Mouse (Mus musculus) regulatory T cell (primary cell): ENCODE data around the gene Naaladl2.

Source experiments
- in situ Hi-C: fragments of 300-600 bp; cut with MboI, MseI; formaldehyde crosslinking; loops from one replicate; pipeline ENCODE4 v1.15.1; 2025; ENCODE audit warnings: high pct_unique_total_duplicates

Gene Naaladl2

DNA sequence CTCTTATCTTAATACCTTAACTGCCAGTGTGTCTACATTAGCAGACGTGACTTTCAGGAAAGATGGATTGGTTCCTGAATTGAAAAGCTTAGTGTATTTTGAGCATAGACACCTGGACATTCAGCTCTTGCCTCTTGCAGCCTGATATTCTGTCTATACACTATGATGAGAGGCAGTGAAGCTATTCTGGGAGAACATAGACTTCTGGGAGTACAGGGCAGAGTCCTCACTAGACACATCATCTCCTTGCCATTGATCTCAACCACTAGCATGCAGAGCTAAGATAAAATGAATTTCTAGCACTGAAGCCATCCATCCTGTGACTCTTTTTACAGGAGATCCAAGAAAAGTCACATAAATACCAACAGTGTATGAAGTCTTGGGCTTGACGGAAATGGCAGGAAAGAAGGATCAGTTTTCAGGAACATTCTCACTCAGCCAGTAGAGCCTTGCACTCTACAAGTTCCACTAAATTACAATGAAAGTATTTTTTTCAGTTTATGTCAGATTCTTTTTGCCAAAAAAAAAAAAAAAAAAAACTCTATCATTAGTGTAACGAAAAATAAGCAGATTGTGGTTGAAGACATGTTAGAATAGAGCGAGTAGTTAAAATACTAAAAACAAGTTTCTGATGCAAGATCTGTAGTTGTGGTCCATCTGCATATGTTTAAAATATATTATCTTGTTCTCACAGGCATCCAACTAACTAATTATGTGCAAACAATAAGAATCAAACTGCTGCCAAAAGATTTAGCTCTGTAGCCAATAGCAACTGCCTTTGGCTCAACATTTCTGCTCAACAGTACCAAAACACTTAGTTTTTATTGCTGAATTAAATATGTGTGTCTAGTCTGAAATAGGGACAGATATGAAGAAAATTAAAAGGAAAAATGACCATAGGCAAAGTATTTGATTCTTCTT, 1171.1 kb downstream of the Naaladl2 start:
- in situ Hi-C loops = loop anchor here (25.0 kb wide), 1 partner anchor 539 kb away; no protein-coding TSS in a partner anchor

DNA sequence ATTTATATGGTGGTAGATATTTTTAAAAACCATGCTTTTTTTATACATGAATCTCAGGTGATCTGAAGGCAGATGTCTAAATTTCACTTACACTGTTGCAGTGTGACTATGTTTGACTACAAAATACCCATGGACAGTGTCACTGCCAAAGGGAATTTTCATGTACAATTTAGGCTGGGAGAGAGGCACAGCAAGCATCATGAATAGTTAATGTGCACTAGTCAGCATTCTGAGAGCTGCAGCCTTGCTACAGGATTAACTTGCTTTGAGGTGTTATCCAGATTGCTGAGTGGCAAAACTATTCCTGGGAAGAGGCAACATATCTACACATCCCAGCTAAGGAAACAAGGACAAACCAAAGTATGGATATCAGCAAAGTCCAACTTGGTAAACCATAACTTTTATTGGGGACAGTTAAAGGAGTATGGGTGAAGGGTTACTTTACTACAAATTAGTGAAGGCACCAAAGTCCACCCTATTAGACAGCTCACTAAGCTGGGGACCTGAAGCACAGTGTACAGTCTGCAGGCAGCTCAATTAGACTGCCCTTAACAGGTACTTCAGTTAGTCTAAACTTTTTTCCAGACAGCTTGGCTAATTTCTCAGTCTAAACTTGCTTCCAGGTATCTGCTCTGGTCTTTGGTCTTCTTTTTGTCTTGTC, 1181.0 kb downstream of the Naaladl2 start:
- in situ Hi-C loops = loop anchor here (25.0 kb wide), 1 partner anchor 549 kb away; no protein-coding TSS in a partner anchor

DNA sequence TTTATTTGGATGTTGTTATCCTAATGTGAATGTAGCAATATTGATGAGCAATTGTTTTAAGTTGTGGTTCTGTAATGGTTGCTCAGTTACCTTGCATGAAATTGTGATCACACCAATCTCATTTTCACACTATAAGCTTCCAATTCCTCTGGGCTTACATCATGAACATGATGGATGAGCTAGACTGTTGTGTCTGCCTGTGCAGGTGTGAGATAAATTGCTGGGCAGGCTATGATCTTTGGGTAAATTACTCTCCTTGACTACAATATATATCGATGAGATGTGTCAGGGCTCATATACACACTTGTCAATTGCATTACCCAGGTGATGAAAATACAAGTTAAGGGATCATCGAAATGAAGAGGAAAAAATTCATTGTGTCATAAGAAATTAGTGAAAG, 1197.9 kb downstream of the Naaladl2 start:
- in situ Hi-C loops = no loop called here

DNA sequence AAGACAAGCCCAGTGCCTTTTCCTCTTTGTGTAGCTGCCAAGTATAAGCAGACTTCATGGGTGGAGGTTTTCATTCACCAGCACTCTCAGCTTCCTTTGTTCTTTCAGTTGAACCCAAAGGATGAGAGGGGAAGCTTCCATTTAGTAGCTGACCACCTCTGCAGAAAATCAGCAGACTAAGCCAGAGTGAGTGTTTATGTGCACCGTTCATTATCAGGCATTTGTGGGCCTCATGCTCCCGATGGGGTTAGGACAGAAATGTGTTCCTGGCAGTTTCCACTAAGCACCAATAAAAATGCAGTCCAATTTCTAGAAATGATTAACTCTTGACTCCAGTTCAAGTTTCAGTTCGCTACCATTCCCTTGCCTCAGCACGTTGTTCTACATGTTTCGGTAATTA, 1206.8 kb downstream of the Naaladl2 start:
- in situ Hi-C loops = no loop called here

DNA sequence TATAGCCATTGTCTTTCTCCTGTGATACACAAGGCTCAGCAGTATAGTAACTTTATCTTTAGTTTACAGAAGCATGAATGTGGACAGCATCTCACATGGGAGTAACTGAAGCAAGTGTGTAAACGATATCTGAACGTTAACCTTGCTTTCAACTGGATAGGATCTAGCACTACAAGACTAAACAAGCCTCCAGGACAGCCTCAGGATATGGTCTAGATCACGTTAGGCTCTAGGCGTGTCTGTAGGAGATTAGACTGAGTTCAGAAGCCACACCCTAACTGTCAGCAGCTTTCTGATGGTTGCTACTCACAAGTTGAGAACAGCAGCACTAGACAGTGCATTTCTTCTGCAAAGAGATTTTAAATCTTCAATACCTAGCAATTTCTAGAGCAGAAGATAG, 1216.0 kb downstream of the Naaladl2 start:
- in situ Hi-C loops = no loop called here

DNA sequence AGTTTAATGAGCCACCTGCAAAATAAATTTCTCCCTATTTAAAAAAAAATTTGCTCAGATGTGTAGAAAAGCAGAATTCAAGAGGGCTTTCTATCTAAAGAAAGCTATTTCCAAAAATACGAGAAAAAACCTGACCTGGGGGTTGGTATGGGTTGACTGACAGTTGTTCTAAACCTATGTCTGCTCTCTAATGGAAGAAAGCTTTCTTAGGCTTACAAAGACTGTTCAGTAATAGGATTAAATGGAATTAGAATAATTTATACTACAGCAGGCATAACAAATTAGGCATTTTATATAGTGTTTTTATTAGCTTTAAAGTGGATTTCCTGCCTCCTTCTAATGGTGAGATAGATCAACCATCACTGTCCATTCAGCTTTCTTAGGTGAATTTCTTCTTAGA, 1236.4 kb downstream of the Naaladl2 start:
- in situ Hi-C loops = no loop called here

- in situ Hi-C loops = no loop called here
Observed at GRCm38 (mm10) chr3:23865688-23866087, 1278.4 kb downstream of the Naaladl2 start.

DNA sequence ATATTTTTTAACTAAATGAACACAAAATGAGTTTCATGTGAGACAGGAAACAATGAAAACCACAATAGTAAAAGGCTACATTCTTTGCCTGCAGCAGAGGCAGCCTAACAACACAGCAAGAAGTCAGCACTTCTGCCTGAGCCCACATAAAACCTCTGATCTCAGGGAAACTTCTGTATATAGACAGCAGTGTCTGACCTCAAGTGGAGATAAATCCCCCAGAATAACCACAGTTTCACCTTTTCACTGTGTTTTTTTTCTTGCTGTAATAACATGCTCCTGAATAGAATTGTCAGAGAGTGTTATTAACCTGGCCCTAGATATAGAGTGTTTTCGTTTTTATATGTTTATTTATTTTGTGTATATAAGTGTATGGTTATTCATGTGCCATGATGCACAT, 1286.8 kb downstream of the Naaladl2 start:
- in situ Hi-C loops = no loop called here

- in situ Hi-C loops = no loop called here
Observed at GRCm38 (mm10) chr3:23817585-23817984, 1326.5 kb downstream of the Naaladl2 start.

DNA sequence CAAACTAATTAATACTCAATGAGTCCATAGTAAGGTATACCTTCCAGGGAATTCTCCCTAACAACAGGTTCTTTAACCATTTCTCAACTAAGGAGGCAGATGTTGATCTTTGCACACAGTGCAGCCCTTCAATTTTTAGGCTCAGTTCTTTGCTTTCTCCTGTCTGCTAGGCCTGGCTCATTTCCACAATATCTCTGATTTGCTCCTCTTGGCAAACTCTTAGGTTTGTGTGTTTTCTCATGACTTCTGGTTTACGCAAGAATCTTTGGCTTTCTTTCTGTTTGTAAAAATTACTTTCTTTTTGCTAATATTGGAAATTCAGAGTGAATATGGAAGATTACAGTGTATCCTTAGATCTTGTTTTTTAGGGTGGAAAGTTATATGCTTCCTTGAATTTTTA, 1385.3 kb downstream of the Naaladl2 start:
- in situ Hi-C loops = no loop called here
